Mouse (Mus musculus): Measurements from ENCODE around the gene Vdr.

Vdr gene

GRCm38 (mm10) chr15:97828901-97829338, 81.5 kb downstream of the Vdr start:
- DNase-seq (ENCODE audit: low spot score) = peak; percentile 35

- DNase-seq (ENCODE audit: low spot score) = no peak
Measured at GRCm38 (mm10) chr15:97828221-97828842, 82.1 kb downstream of the Vdr start.

GRCm38 (mm10) chr15:97827401-97827800, 83.0 kb downstream of the Vdr start:
- DNase-seq (ENCODE audit: low spot score) = no peak

- no peak for DNase-seq (ENCODE audit: low spot score)
Measured at GRCm38 (mm10) chr15:97826588-97827261, 83.7 kb downstream of the Vdr start.

- no peak for DNase-seq (ENCODE audit: low spot score)
Measured at GRCm38 (mm10) chr15:97825941-97826587, 84.4 kb downstream of the Vdr start.

- DNase-seq (ENCODE audit: low spot score) = peak; percentile 47
Measured at GRCm38 (mm10) chr15:97825071-97825940, 85.1 kb downstream of the Vdr start.

GRCm38 (mm10) chr15:97824042-97824441, 86.4 kb downstream of the Vdr start:
- no peak for DNase-seq (ENCODE audit: low spot score)

GRCm38 (mm10) chr15:97823479-97823878, 87.0 kb downstream of the Vdr start:
- no peak for DNase-seq (ENCODE audit: low spot score)

- DNase-seq (ENCODE audit: low spot score) = no peak
Measured at GRCm38 (mm10) chr15:97822545-97823228, 87.7 kb downstream of the Vdr start.

GRCm38 (mm10) chr15:97821983-97822363, 88.5 kb downstream of the Vdr start:
- DNase-seq (ENCODE audit: low spot score) = no peak

- peak; percentile 54 for DNase-seq (ENCODE audit: low spot score)
Measured at GRCm38 (mm10) chr15:97821321-97821982, 89.0 kb downstream of the Vdr start.

- DNase-seq (ENCODE audit: low spot score) = no peak
Measured at GRCm38 (mm10) chr15:97819937-97820336, 90.5 kb downstream of the Vdr start.

- no peak for DNase-seq (ENCODE audit: low spot score)
Measured at GRCm38 (mm10) chr15:97816199-97816994, 94.0 kb downstream of the Vdr start.

GRCm38 (mm10) chr15:97815254-97815653, 95.2 kb downstream of the Vdr start:
- DNase-seq (ENCODE audit: low spot score) = no peak

GRCm38 (mm10) chr15:97814703-97815102, 95.7 kb downstream of the Vdr start:
- no peak for DNase-seq (ENCODE audit: low spot score)

- DNase-seq (ENCODE audit: low spot score) = peak; percentile 42
Measured at GRCm38 (mm10) chr15:97813452-97814204, 96.8 kb downstream of the Vdr start.

- no peak for DNase-seq (ENCODE audit: low spot score)
Measured at GRCm38 (mm10) chr15:97812875-97813274, 97.6 kb downstream of the Vdr start.

- no peak for DNase-seq (ENCODE audit: low spot score)
Measured at GRCm38 (mm10) chr15:97812126-97812525, 98.3 kb downstream of the Vdr start.

- DNase-seq (ENCODE audit: low spot score) = no peak
Measured at GRCm38 (mm10) chr15:97811307-97811706, 99.1 kb downstream of the Vdr start.

GRCm38 (mm10) chr15:97810399-97810798, 100.0 kb downstream of the Vdr start:
- DNase-seq (ENCODE audit: low spot score) = no peak

Data from yolk sac, embryonic 10.5 days (tissue).